Mouse (Mus musculus) G1E-ER4 (cell line): ENCODE measurements around the gene Mpp1. TPM values are rescaled to one million over a fixed set of nuclear protein-coding genes. Genes with fewer than 3 reads are reported as not detected.
A peak's percentile ranks its signal among the peaks of the same experiment; 100 is the strongest.

Experiments
- GATA1 ChIP-seq: IDR thresholded peaks from one replicate; pipeline ENCODE4 v1.8.0; 2012; ENCODE audit warnings: low read length, inconsistent platforms
- polyA plus RNA-seq: library from polyadenylated mRNA; stranded (reverse); fragments of >175 nt; gene quantifications from 2 replicates; pipeline ENCODE4 v1.2.3, GENCODE M21; 2012

Mpp1 gene
- 5.2 and 7.0 TPM in 2 replicates for polyA plus RNA-seq

DNA sequence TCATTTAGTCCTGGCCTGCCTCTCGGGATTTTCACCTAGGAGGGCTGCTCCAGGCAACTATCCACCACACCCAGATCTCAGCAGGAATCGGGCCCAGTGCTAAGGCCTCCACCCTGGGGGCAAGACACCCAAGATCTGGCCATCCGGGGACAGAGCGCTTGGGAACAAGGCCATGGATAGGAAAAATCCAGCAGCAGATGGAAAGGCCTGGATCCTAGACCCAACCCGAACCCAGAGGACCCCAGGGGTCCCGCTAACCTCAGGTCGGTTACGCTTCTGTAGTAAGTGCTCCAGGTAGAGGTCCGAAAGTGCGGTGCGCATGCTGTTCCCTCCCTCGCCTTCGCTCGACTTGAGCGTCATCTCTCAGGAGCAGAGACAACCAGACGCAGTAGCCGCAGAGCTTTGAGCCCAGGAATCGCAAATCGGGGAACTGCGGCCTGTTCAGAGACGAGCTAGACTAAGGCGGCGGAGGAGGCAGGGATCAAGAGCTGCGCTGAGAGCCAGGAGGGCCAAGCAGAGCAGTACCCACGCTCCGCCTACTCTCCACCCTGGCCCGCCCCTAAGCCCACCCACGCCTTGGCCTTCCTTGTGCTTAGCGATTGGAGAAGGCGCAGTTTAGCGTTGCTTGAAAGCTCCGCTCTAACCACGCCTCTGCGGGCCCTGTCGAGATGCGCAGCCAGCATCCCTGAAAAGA, at the start of gene Mpp1:
Mpp1 (minus strand) TSS at position 550 of the 694 bp plus-strand sequence.
- TF ChIP-seq GATA1, result no peak

GRCm38 (mm10) chrX:75163670-75164069, 32.9 kb upstream of the Mpp1 start, which contains the start of gene Smim9:
Gene Smim9, minus strand, starts transcription at chrX:75163770.
- TF ChIP-seq GATA1, result no peak

GRCm38 (mm10) chrX:75155576-75156243, 24.9 kb upstream of the Mpp1 start:
- no peak for TF ChIP-seq GATA1

GRCm38 (mm10) chrX:75152249-75152648, 21.4 kb upstream of the Mpp1 start:
- TF ChIP-seq GATA1, result no peak

- no peak for TF ChIP-seq GATA1
These were observed 19.5 kb upstream of the Mpp1 start for GRCm38 (mm10) chrX:75150304-75150703.

GRCm38 (mm10) chrX:75148414-75148813, 17.6 kb upstream of the Mpp1 start:
- TF ChIP-seq GATA1, result no peak

- no peak for TF ChIP-seq GATA1
These were observed 7.4 kb upstream of the Mpp1 start for GRCm38 (mm10) chrX:75138182-75138581.

GRCm38 (mm10) chrX:75137729-75138128, 6.9 kb upstream of the Mpp1 start:
- no peak for TF ChIP-seq GATA1

DNA sequence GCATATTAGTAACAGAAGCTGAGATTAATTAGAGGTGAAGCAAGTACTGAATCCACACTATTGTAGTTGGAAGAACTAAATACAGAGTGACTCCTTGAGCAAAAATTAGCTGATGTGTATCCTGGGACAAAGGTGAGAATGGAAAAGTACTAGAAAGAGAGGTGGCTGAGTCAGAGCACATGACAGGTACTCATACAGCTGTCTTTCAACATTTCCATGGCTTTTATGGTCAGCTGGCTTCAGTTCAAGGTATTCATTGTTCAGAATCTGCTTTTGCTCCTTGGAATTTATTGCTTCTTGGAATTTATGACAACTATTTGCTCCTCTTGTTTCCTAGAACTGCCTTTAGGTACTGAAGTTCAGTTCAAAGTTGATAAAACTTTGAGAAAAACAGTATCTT, 6.1 kb upstream of the Mpp1 start:
- no peak for TF ChIP-seq GATA1

DNA sequence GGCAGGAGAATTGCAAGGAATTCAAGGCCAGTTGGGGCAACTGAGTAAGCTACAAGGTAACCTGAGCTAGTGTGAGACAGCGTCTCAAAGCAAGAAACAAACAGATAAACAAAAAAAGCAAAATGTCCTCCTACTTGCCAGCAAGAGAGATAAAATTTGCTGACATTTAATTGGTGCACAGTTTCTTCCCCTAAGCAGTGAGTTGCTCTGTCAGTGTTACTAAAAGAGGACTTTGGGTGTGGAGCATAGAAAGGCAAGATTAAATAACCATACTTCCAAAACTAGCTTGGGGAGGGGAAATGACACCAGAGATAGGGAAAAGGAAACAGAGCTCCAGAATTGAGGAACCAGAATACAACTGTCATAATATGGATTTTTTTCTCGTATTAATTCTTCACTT, 1.3 kb downstream of the Mpp1 start:
- TF ChIP-seq GATA1, result no peak

GRCm38 (mm10) chrX:75128333-75128980, 2.4 kb downstream of the Mpp1 start:
- no peak for TF ChIP-seq GATA1

DNA sequence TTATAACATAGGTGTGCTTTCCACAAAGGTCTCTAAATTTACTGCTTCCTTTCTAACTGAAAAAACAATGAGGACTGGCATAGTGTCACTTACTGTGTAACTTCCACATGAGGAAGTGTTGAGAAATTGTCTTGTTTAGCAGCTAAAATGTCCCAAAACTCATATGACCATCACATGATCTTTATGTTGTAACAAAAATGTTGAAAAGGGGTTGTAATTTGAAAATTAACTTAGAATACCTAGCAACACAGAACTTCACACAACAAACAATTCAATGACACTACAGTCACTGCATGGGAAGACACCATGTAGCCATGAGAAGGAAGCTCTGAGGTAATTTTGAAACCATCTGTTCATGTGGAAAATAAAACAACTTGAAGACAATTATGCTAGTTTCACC, 3.9 kb downstream of the Mpp1 start:
- no peak for TF ChIP-seq GATA1

- no peak for TF ChIP-seq GATA1
These were observed 5.2 kb downstream of the Mpp1 start for GRCm38 (mm10) chrX:75125606-75126005.

DNA sequence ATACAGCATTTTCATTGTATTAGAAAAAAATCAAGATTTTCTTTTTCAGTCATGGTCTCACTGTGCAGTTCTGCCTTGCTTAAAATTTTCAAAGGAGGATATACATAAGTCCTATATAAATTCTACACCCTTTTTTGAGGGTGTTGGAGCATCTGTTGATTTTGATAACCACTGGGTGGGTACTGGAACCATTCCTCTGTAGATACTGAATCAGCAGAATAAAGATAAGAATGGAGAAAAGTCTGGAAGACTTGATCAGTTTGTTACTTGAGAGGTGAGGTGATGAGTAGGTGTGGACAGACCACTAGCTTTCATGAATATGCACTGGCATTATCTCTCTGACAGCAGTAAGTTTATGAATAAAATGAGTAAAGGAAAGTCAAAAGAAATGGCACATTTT, 15.3 kb downstream of the Mpp1 start:
- TF ChIP-seq GATA1, result no peak

DNA sequence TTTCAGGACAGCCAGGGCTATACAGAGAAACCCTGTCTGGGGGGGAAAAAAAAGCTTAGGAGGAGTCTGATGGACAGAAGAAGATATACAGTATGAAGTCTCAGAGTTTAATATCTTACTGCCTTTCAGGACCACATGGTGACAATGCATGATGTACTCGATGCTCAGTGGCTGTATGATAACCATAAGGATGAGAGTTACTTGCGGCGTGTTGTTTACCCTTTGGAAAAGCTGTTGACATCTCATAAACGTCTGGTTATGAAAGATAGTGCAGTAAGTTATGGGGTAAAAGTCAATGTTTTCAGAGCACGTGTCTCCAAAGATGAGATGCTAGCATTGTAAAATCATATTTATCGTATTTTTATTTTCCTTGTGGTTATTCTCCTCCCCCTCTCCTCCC, 28.5 kb downstream of the Mpp1 start:
- peak; percentile 34 for TF ChIP-seq GATA1

GRCm38 (mm10) chrX:75098799-75099198, 32.0 kb downstream of the Mpp1 start:
- TF ChIP-seq GATA1, result no peak

DNA sequence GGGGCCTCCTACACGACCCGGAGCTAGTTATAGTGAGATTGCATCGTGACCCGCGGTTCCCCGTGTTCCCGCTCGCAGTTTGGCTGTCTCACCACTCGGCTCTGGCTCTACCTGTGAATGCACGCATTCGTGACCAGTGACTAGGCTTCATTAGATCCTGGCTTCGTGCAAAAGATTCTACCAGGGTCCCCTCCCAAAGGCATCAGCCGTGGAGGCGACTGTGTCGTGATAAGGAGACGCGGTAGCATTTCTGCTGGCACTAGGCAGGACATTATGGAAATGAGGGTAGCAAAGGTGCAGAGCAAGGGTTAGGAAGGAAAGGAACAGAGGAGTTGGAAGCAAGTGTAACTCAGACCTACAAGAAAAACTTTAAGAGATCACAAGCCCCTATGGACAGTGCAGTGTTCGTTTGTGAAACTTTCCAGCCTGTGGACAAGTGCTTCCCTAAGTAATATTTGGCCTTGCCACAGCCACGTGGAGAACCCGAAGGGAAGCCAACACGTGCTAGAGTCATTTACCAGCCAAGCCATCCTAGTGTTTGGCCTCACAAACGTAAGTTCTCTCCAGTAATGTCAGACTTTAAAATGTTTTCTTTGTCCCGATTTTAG, 34.5 kb downstream of the Mpp1 start:
- TF ChIP-seq GATA1, result no peak
